Mouse (Mus musculus): Measurements from ENCODE around the gene Dab2ip. TPM values are rescaled to one million over a fixed set of nuclear protein-coding genes. Genes with fewer than 3 reads are reported as not detected.
A peak's percentile ranks its signal among the peaks of the same experiment; 100 is the strongest.

Gene Dab2ip
- polyA plus RNA-seq (2014; fragmentation: Nextera tagmentation; extraction: Ambion mirVana) = 48.4 and 52.2 TPM in 2 replicates

DNA sequence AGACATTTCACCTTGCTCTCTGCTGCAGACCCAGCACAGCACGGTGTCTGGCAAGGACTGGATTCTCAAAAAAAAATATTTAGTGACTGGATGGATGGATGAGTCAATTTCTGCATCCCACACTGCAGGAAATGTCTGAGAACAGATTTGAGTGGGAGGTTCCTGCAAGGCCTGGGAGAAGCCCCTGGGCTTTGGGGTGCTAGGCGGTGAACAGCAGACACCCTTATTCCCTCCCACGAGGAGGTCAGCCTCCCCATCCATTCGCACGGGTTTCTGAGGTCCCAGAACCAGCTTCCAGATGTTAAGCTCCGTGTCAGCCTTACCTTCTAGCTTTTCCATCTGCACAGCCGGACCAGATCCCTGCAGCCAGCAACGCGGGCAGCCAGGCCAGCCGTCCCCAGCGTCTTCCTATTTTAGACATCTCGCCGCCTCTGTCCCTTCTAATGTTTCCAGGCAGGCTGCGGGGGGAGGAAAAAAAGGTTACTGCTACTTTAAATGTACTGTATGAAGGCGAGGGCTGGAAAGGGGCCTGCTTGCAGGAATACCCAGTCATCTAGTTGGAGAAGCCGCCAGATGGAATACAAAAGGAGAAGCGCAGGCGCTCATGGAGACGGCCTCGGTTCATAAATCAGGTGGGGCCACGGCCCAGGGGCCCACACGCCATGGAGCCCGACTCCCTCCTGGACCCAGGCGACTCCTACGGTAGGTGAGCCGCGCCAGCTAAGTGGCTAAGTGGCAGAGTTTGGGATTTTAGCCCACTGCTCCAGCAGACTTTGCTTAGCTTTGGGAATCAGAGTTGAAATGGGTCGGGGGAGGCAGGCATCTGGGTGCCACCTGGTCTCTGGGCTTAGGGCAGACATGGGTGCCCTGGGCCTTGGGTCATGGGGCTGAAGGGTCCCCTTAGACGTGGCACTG, at the start of gene Dab2ip:
TSS of gene Dab2ip (plus strand) at position 356 of the 915 bp plus-strand sequence.
- WGBS = 57% methylated on average over 29 of the region's 29 CpGs
- H3K9ac ChIP-seq = no peak within 1 kb of the TSS
- ATAC-seq (ENCODE audit: low FRiP score) (no peak), DNase-seq (ENCODE audit: low spot score) (no peak)
- peaks cover 17% of the 10 kb centered on the region for H3K4me1 ChIP-seq (replicated peaks; ENCODE audit: control insufficient read depth, insufficient read depth, low read length)
- H3K27ac ChIP-seq = no peak within 1 kb of the TSS
- H3K27me3 ChIP-seq (ENCODE audit: control insufficient read depth, insufficient read depth, low read length) = no peaks in the 10 kb centered on the region
- no peak within 1 kb of the TSS for H3K4me3 ChIP-seq (replicated peaks; ENCODE audit: low read length)
- H3K36me3 ChIP-seq (replicated peaks; ENCODE audit: control insufficient read depth, insufficient read depth) = no peaks in the 10 kb centered on the region
- H3K9me3 ChIP-seq (ENCODE audit: control insufficient read depth, low read length) = no peaks in the 10 kb centered on the region
- H3K4me2 ChIP-seq (replicated peaks) = no peak within 1 kb of the TSS

DNA sequence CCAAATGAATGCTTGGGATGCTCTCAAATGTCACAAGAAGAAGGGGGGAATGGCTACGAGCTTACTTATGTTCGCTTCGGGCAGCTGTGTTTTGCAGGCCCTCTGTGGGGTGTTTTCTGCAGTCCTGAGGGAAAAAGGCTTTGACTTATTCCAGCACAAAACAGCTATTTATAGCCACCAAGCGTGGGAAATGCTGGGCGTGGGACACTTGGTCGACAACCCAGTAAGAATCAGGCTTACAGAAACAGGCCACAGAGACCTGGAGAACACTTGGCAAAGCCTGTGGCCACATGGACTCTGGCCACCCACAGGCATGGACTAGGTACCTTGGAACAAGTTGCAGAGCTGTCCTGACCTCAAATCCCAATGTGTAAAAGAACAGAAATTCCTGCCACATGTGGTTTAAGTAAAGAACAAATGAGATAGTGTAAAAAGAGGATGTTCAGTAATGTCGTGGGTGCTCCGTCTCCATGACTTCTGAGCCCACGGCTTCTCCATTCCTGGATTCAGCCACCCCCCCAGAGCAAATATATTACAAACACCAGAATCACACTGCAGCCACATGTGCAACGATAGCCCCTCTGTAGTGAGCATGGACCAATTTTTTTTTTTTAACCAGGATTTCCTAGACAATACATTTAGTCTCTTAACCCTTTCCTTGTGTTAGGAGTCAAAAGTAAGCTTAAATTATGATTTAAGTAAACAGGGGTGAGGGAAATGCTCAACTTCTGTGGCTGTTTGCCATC, 49.3 kb upstream of the Dab2ip start:
- H3K9ac ChIP-seq = no peak overlapping the region
- no peaks in the 10 kb centered on the region for H3K9me3 ChIP-seq (ENCODE audit: control insufficient read depth, low read length)
- 44% methylated on average over 10 of the region's 10 CpGs for WGBS
- H3K4me3 ChIP-seq (replicated peaks; ENCODE audit: low read length) = no peak overlapping the region
- no peaks in the 10 kb centered on the region for H3K27me3 ChIP-seq (ENCODE audit: control insufficient read depth, insufficient read depth, low read length)
- ATAC-seq (ENCODE audit: low FRiP score) (peak; percentile 38; the same call in 1 of the 2 replicates), DNase-seq (ENCODE audit: low spot score) (peak; percentile 35)
- peaks cover 19% of the 10 kb centered on the region for H3K4me1 ChIP-seq (replicated peaks; ENCODE audit: control insufficient read depth, insufficient read depth, low read length)
- H3K4me2 ChIP-seq (replicated peaks) = no peak overlapping the region
- H3K36me3 ChIP-seq (replicated peaks; ENCODE audit: control insufficient read depth, insufficient read depth) = no peaks in the 10 kb centered on the region
- peak overlapping the region; percentile 54; the same call in 1 of the 2 replicates for H3K27ac ChIP-seq

DNA sequence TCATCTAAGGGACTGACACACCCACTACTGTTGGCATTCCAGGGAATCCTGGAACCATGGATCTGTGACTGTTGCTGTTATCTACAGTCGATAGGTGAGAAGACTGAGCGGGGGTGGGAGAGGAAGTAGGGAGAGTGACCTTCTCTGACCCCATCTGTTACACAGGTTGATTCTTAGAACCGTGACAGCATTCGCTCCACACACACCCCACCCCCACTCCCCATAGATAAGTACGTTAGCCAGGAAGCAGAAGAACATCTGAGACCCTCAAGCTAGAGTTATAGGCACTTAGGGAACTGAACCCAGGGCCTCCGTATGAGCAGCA, 48.8 kb upstream of the Dab2ip start:
- no peak overlapping the region for H3K4me2 ChIP-seq (replicated peaks)
- no peak overlapping the region for H3K27ac ChIP-seq
- DNase-seq (ENCODE audit: low spot score) (no peak), ATAC-seq (ENCODE audit: low FRiP score) (no peak)
- peaks cover 23% of the 10 kb centered on the region for H3K4me1 ChIP-seq (replicated peaks; ENCODE audit: control insufficient read depth, insufficient read depth, low read length)
- WGBS = 50% methylated on average over 6 of the region's 6 CpGs
- no peaks in the 10 kb centered on the region for H3K36me3 ChIP-seq (replicated peaks; ENCODE audit: control insufficient read depth, insufficient read depth)
- no peaks in the 10 kb centered on the region for H3K27me3 ChIP-seq (ENCODE audit: control insufficient read depth, insufficient read depth, low read length)
- H3K9me3 ChIP-seq (ENCODE audit: control insufficient read depth, low read length) = no peaks in the 10 kb centered on the region
- no peak overlapping the region for H3K4me3 ChIP-seq (replicated peaks; ENCODE audit: low read length)
- no peak overlapping the region for H3K9ac ChIP-seq

DNA sequence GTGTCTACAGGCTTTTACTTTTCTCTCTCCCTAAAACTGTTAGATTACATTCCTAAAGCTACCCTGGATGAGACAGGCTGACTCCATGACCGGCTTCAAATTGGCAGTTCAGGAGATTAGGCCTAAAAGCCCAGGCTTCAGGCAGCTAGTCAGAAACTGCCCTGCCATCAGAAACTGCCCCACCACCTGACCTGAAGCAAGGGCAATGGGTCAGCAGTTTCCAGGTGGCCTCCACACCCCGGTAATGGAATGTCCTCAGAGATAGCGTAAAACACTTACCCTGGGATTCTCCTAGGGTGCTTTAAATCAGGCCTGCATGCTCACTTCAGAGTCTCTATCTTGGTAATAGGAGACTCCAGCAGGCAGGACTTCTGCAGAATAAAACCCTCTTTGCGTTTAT, 48.2 kb upstream of the Dab2ip start:
- H3K4me3 ChIP-seq (replicated peaks; ENCODE audit: low read length) = no peak overlapping the region
- no peak overlapping the region for H3K4me2 ChIP-seq (replicated peaks)
- no peaks in the 10 kb centered on the region for H3K27me3 ChIP-seq (ENCODE audit: control insufficient read depth, insufficient read depth, low read length)
- no peak overlapping the region for H3K27ac ChIP-seq
- ATAC-seq (ENCODE audit: low FRiP score) = no peak
- DNase-seq (ENCODE audit: low spot score) = no peak
- peaks cover 23% of the 10 kb centered on the region for H3K4me1 ChIP-seq (replicated peaks; ENCODE audit: control insufficient read depth, insufficient read depth, low read length)
- H3K9ac ChIP-seq = no peak overlapping the region
- WGBS = 74% methylated on average over 4 of the region's 4 CpGs
- no peaks in the 10 kb centered on the region for H3K36me3 ChIP-seq (replicated peaks; ENCODE audit: control insufficient read depth, insufficient read depth)
- H3K9me3 ChIP-seq (ENCODE audit: control insufficient read depth, low read length) = no peaks in the 10 kb centered on the region

DNA sequence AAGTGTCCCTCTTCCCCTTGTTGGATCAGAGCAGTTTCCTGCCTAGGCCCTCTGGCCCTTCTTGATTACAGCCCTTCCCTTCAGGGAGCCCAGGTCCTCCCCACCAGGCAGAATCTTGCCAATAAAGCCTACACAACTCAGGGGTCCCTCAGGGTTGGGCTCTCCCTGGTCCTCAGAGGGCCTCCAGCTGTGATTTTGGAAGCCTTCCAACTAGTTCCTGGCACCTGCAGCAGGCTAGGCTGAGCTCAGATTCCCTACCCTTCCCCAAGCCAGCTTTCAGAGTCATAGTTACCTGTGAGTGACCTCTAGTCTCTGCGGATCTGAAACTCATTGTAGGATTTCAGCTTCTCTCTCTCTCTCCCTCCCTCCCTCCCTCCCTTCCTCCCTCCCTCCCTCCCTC, 47.1 kb upstream of the Dab2ip start:
- no peak for ATAC-seq (ENCODE audit: low FRiP score)
- Histone ChIP-seq H3K4me2 (replicated peaks) (no peak overlapping the region), H3K9ac (no peak overlapping the region), H3K27me3 (ENCODE audit: control insufficient read depth, insufficient read depth, low read length) (no peaks in the 10 kb centered on the region), H3K9me3 (ENCODE audit: control insufficient read depth, low read length) (no peaks in the 10 kb centered on the region), H3K27ac (no peak overlapping the region), H3K4me3 (replicated peaks; ENCODE audit: low read length) (no peak overlapping the region), H3K36me3 (replicated peaks; ENCODE audit: control insufficient read depth, insufficient read depth) (no peaks in the 10 kb centered on the region), H3K4me1 (replicated peaks; ENCODE audit: control insufficient read depth, insufficient read depth, low read length) (peaks cover 23% of the 10 kb centered on the region)
- DNase-seq (ENCODE audit: low spot score) = no peak
- WGBS = 27% methylated on average over 1 of the region's 1 CpGs

DNA sequence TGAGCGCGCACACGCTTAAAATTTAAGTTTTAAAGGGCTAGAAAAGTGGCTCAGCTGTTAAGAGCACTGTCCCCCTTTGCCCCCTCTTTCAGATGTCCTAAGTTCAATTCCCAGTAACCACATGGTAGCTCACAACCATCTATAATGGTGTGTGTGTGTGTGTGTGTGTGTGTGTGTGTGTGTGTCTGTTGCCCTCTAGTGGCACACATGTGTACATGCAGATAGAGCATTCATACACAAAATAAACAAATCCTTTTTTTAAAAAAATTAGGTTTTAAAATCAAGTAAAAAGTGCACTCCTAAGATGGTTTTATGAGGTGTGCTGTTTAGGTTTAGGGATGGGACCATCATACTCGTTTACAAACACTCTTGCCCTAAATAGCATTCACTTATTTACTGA, 45.8 kb upstream of the Dab2ip start:
- Histone ChIP-seq H3K9ac (no peak overlapping the region), H3K27me3 (ENCODE audit: control insufficient read depth, insufficient read depth, low read length) (no peaks in the 10 kb centered on the region), H3K4me2 (replicated peaks) (no peak overlapping the region), H3K27ac (no peak overlapping the region), H3K9me3 (ENCODE audit: control insufficient read depth, low read length) (no peaks in the 10 kb centered on the region), H3K4me1 (replicated peaks; ENCODE audit: control insufficient read depth, insufficient read depth, low read length) (peaks cover 23% of the 10 kb centered on the region), H3K36me3 (replicated peaks; ENCODE audit: control insufficient read depth, insufficient read depth) (no peaks in the 10 kb centered on the region), H3K4me3 (replicated peaks; ENCODE audit: low read length) (no peak overlapping the region)
- DNase-seq (ENCODE audit: low spot score) = no peak
- no peak for ATAC-seq (ENCODE audit: low FRiP score)
- 99% methylated on average over 4 of the region's 4 CpGs for WGBS

DNA sequence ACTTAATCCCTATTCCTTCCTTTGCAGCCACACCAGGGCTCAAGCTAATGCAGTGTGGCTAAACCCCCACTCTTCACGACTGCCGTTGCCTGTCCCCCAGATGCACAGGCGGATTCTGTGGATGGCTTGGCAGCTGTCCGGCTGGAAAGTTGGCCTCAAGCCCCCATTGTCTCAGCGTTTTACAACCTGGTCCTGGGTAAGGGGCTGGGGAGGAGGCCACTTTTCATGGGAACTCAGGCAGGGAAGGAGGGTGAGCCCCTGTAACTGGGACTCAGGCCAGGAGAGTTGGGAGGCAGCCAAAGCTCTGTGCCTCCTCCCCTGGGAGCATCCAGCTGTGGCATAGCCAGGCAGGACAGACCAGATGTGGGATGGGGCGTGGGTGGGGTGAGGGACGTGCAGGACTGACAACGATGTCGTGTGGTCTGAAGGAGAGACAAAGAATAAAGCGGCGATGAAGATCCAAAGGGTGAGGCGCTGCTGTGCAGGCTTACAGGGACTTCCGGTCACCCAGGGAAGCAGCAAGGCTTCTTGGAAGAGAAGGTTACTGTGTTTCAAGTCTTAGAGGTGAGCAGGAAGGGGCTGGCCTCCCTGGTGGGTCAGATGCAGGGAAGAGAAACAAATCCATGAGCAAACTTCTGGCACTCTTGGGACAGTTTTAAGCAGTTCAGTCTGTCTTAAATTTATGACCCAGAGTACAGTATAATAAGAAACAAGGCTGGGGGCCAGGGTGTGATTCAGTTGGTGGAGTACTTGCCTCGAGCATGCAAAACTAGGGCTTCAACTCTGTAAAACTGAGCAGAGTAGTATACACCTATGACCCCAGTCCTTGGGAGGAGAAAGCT, 43.8 kb upstream of the Dab2ip start:
- ATAC-seq (ENCODE audit: low FRiP score) (peak; percentile 85), DNase-seq (ENCODE audit: low spot score) (peak; percentile 75)
- H3K9ac ChIP-seq = no peak overlapping the region

DNA sequence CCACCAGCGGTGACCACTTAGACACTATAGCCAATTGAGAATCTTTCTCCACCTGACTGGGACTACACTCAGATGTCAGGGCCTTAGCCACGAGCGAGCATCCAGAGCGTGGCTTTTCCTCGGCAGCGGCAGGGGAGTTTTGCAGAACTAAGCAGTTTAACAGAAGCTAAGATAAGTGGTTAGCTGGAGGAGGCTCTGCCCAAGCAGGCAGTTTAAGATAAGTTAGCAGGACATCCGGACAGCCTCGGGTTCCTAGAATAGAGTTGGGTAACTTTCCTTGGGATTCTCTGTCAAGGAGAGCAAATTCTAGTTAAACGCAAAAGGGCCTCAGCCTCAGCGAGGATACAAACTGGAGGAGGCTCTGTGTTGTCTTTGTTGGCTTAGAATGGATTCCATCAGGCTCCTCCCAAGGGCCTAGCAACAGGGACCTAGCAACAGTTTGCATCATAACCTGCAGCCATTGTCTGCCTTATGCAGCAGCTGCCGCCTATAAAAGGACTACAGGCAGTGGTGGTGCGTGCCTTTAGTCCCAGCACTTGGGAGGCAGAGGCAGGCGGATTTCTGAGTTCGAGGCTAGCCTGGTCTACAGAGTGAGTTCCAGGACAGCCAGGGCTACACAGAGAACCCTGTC, 31.3 kb upstream of the Dab2ip start:
- H3K27me3 ChIP-seq (ENCODE audit: control insufficient read depth, insufficient read depth, low read length) = no peaks in the 10 kb centered on the region
- no peaks in the 10 kb centered on the region for H3K9me3 ChIP-seq (ENCODE audit: control insufficient read depth, low read length)
- DNase-seq (ENCODE audit: low spot score) = no peak
- no peak overlapping the region for H3K9ac ChIP-seq
- no peak overlapping the region for H3K4me2 ChIP-seq (replicated peaks)
- no peak overlapping the region for H3K4me3 ChIP-seq (replicated peaks; ENCODE audit: low read length)
- no peaks in the 10 kb centered on the region for H3K4me1 ChIP-seq (replicated peaks; ENCODE audit: control insufficient read depth, insufficient read depth, low read length)
- H3K36me3 ChIP-seq (replicated peaks; ENCODE audit: control insufficient read depth, insufficient read depth) = no peaks in the 10 kb centered on the region
- no peak overlapping the region for H3K27ac ChIP-seq
- no peak for ATAC-seq (ENCODE audit: low FRiP score)
- WGBS = 87% methylated on average over 14 of the region's 14 CpGs

More for the DNA sequence above, 43.8 kb upstream of the Dab2ip start:
- no peak overlapping the region for H3K4me3 ChIP-seq (replicated peaks; ENCODE audit: low read length)
- peak overlapping the region; percentile 61 for H3K27ac ChIP-seq
- no peak overlapping the region for H3K4me2 ChIP-seq (replicated peaks)
- H3K36me3 ChIP-seq (replicated peaks; ENCODE audit: control insufficient read depth, insufficient read depth) = no peaks in the 10 kb centered on the region
- H3K27me3 ChIP-seq (ENCODE audit: control insufficient read depth, insufficient read depth, low read length) = no peaks in the 10 kb centered on the region
- whole genome bisulfite sequencing = 45% methylated on average over 14 of the region's 14 CpGs
- H3K9me3 ChIP-seq (ENCODE audit: control insufficient read depth, low read length) = no peaks in the 10 kb centered on the region
- peaks cover 11% of the 10 kb centered on the region for H3K4me1 ChIP-seq (replicated peaks; ENCODE audit: control insufficient read depth, insufficient read depth, low read length)
